Mouse (Mus musculus) bone marrow macrophage, adult 2 months (primary cell): Measurements from ENCODE around the gene Gpbp1.

Experiments used
- CTCF ChIP-seq: IDR thresholded peaks from 2 replicates; pipeline ENCODE4 v1.5.1; 2012; ENCODE audit warnings: low read depth, mild to moderate bottlenecking, low read length, moderate library complexity
- POLR2A ChIP-seq: IDR thresholded peaks from 2 replicates; pipeline ENCODE4 v1.6.1; 2012; ENCODE audit warnings: mild to moderate bottlenecking, low read depth, low read length, borderline replicate concordance

- no peak for TF ChIP-seq CTCF
- TF ChIP-seq POLR2A: no peak
Observed at GRCm38 (mm10) chr13:111518332-111518731, 28.4 kb upstream of the Gpbp1 start.
